Mouse (Mus musculus): ENCODE data around the gene Dhrs9.
"Not testable (repeated sequence)": the region's sequence is repeated elsewhere in the genome, so short reads cannot be mapped to it uniquely, and the experiment has no call there.

The Dhrs9 gene

GRCm38 (mm10) chr2:69380281-69380680 is at the start of gene Dhrs9:
Gene Dhrs9 (plus strand): TSS chr2:69380445.
- DNase-seq (ENCODE audit: low spot score in 2 of 2): no peak

GRCm38 (mm10) chr2:69331523-69331922 is 48.7 kb upstream of the Dhrs9 start:
- not testable (repeated sequence) for DNase-seq (ENCODE audit: low spot score in 2 of 2)

GRCm38 (mm10) chr2:69341506-69341905 is 38.7 kb upstream of the Dhrs9 start:
- no peak for DNase-seq (ENCODE audit: low spot score in 2 of 2)

GRCm38 (mm10) chr2:69342496-69343221 is 37.6 kb upstream of the Dhrs9 start, which contains the start of gene Abcb11:
Gene Abcb11 (minus strand): TSS chr2:69342616.
- DNase-seq (ENCODE audit: low spot score in 2 of 2): no peak

- DNase-seq (ENCODE audit: low spot score in 2 of 2): not testable (repeated sequence)
These were observed 24.8 kb upstream of the Dhrs9 start for GRCm38 (mm10) chr2:69355402-69355801.

GRCm38 (mm10) chr2:69364831-69365230 is 15.4 kb upstream of the Dhrs9 start:
- DNase-seq (ENCODE audit: low spot score in 2 of 2): no peak

- DNase-seq (ENCODE audit: low spot score in 2 of 2): no peak
These were observed 15.0 kb upstream of the Dhrs9 start for GRCm38 (mm10) chr2:69365275-69365674.

- DNase-seq (ENCODE audit: low spot score in 2 of 2): no peak
These were observed 3.5 kb upstream of the Dhrs9 start for GRCm38 (mm10) chr2:69376780-69377179.

GRCm38 (mm10) chr2:69379801-69380200 is 444 bp upstream of the Dhrs9 start:
- no peak for DNase-seq (ENCODE audit: low spot score in 2 of 2)

- DNase-seq (ENCODE audit: low spot score in 2 of 2): no peak
These were observed 1.5 kb downstream of the Dhrs9 start for GRCm38 (mm10) chr2:69381740-69382139.

GRCm38 (mm10) chr2:69382838-69383237 is 2.6 kb downstream of the Dhrs9 start:
- no peak for DNase-seq (ENCODE audit: low spot score in 2 of 2)

- no peak for DNase-seq (ENCODE audit: low spot score in 2 of 2)
These were observed 6.0 kb downstream of the Dhrs9 start for GRCm38 (mm10) chr2:69386118-69386871.

- no peak for DNase-seq (ENCODE audit: low spot score in 2 of 2)
These were observed 13.7 kb downstream of the Dhrs9 start for GRCm38 (mm10) chr2:69393947-69394346.

GRCm38 (mm10) chr2:69395597-69396248 is 15.5 kb downstream of the Dhrs9 start:
- no peak for DNase-seq (ENCODE audit: low spot score in 2 of 2)

- DNase-seq (ENCODE audit: low spot score in 2 of 2): no peak
These were observed 16.7 kb downstream of the Dhrs9 start for GRCm38 (mm10) chr2:69396760-69397435.

- no peak for DNase-seq (ENCODE audit: low spot score in 2 of 2)
These were observed 20.8 kb downstream of the Dhrs9 start for GRCm38 (mm10) chr2:69400866-69401604.

- no peak for DNase-seq (ENCODE audit: low spot score in 2 of 2)
These were observed 21.6 kb downstream of the Dhrs9 start for GRCm38 (mm10) chr2:69401891-69402290.

GRCm38 (mm10) chr2:69402309-69402708 is 22.1 kb downstream of the Dhrs9 start:
- no peak for DNase-seq (ENCODE audit: low spot score in 2 of 2)

- no peak for DNase-seq (ENCODE audit: low spot score in 2 of 2)
These were observed 25.4 kb downstream of the Dhrs9 start for GRCm38 (mm10) chr2:69405692-69406091.

GRCm38 (mm10) chr2:69414539-69414938 is 34.3 kb downstream of the Dhrs9 start:
- DNase-seq (ENCODE audit: low spot score in 2 of 2): no peak

- no peak for DNase-seq (ENCODE audit: low spot score in 2 of 2)
These were observed 34.8 kb downstream of the Dhrs9 start for GRCm38 (mm10) chr2:69415070-69415469.
